Mouse (Mus musculus) ES-Bruce4 (cell line): ENCODE results near the gene Hoxa3.

ENCODE experiments used
- CTCF ChIP-seq: IDR thresholded peaks from one replicate; pipeline ENCODE4 v1.8.1; 2011; ENCODE audit warnings: low read depth, low read length
- EP300 ChIP-seq: IDR thresholded peaks from 2 replicates; pipeline ENCODE4 v1.6.1; 2011; ENCODE audit warnings: low read depth, low read length; ENCODE audit not compliant: insufficient read depth

DNA sequence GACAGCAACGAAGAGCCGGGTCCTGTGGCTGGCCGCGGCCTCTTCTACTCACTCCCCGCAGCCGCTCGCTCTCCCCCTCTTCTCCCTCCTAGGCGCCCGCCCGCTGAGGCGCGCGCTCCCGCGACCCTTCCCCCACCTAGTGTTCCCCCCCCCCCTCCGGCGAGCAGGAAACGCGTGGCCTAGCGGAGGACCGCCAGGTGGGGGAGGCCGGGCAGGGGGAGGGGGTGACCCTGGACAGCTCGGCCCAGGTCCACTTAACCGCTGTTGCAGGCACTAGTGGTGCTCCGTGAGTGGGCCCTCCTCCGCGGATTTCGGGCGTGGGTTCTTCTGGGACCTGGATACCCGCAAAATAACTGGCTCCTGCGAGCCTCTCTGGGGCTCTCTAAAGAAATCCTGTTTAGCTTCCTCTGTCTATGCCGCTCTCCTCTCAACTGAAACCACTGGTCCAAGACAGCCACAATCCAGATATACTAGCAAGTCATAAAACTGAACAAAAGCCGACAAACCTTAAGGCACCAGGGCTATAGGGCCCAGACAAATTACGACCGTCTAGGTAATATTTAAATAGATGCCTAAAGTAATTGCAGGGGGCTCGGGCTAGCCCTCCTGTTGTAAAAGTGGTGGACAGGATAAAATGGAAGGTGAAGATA, 17.5 kb upstream of the Hoxa3 start, which contains the start of gene Hoxa9:
- TF ChIP-seq CTCF: no peak
- TF ChIP-seq EP300: no peak
